Mouse (Mus musculus) MEL (cell line): ENCODE data around the gene Fam162b. TPM values are rescaled to one million over a fixed set of nuclear protein-coding genes. Genes with fewer than 3 reads are reported as not detected.

Source experiments
- DNase-seq: peaks from one replicate; pipeline ENCODE4 v3.0.0; 2011; ENCODE audit warnings: low read depth, low spot score
- H3K27ac ChIP-seq: 2 replicates; pipeline ENCODE4 v1.5.1; 2012; ENCODE audit warnings: low read depth, mild to moderate bottlenecking, control low read depth, low read length, moderate library complexity; ENCODE audit not compliant: control insufficient read depth
- H3K27me3 ChIP-seq, 2 experiments: fragments of 150-350 bp in 1 of 2; sonication (generic) in 1 of 2; 2 replicates each; pipeline ENCODE4 v1.6.1; 2012; ENCODE audit warnings: low read length in 2 of 2, mild to moderate bottlenecking in 2 of 2, improper control_type of control experiment in 1 of 2, moderate library complexity in 1 of 2; ENCODE audit not compliant: insufficient read depth in 2 of 2, control insufficient read depth in 1 of 2
- H3K36me3 ChIP-seq, 2 experiments: 2 replicates each; pipeline ENCODE4 v1.6.1; 2012 to 2014; ENCODE audit warnings: low read length in 2 of 2, improper control_type of control experiment in 1 of 2, inconsistent platforms in 1 of 2, mild to moderate bottlenecking in 1 of 2; ENCODE audit not compliant: insufficient read depth in 2 of 2, control insufficient read depth in 1 of 2
- H3K4me1 ChIP-seq, 2 experiments: fragments of 150-350 bp in 1 of 2; sonication (generic) in 1 of 2; 2 replicates each; pipeline ENCODE4 v1.6.1; 2012; ENCODE audit warnings: low read length in 2 of 2, improper control_type of control experiment in 1 of 2, mild to moderate bottlenecking in 1 of 2; ENCODE audit not compliant: insufficient read depth in 2 of 2, control insufficient read depth in 1 of 2
- H3K4me3 ChIP-seq, 2 experiments: fragments of 150-350 bp in 1 of 2; sonication (generic) in 1 of 2; 2 replicates each; pipeline ENCODE4 v1.5.1; 2012; ENCODE audit warnings: low read depth in 2 of 2, low read length in 2 of 2, mild to moderate bottlenecking in 2 of 2, moderate library complexity in 2 of 2, control low read depth in 1 of 2, improper control_type of control experiment in 1 of 2; ENCODE audit not compliant: control insufficient read depth in 1 of 2, insufficient read depth in 1 of 2
- H3K79me2 ChIP-seq: 2 replicates; pipeline ENCODE4 v1.6.1; 2012; ENCODE audit warnings: mild to moderate bottlenecking, low read length, moderate library complexity; ENCODE audit not compliant: control insufficient read depth, poor library complexity, insufficient read depth
- H3K9ac ChIP-seq: 2 replicates; pipeline ENCODE4 v1.6.1; 2012; ENCODE audit warnings: low read depth, mild to moderate bottlenecking, control low read depth, low read length, moderate library complexity; ENCODE audit not compliant: control insufficient read depth, poor library complexity, severe bottlenecking
- H3K9me3 ChIP-seq: fragments of 150-350 bp; sonication (generic); replicated peaks from 2 replicates; pipeline ENCODE4 v1.6.1; 2012; ENCODE audit warnings: mild to moderate bottlenecking, low read length, improper control_type of control experiment, moderate library complexity; ENCODE audit not compliant: insufficient read depth
- BHLHE40 ChIP-seq: IDR thresholded peaks from 2 replicates; pipeline ENCODE4 v1.6.1; 2012; ENCODE audit warnings: low read depth, mild to moderate bottlenecking, inconsistent platforms, low read length, improper control_type of control experiment, borderline replicate concordance
- CHD2 ChIP-seq: IDR thresholded peaks from 2 replicates; pipeline ENCODE4 v1.6.1; 2011; ENCODE audit warnings: low read length, improper control_type of control experiment
- CTCF ChIP-seq, 3 experiments: IDR thresholded peaks in 2 of 3; conservative IDR thresholded peaks in 1 of 3; 2 replicates each; pipeline ENCODE4 v1.5.1; 2011 to 2012; ENCODE audit warnings: low read length in 3 of 3, low read depth in 2 of 3, mild to moderate bottlenecking in 2 of 3, improper control_type of control experiment in 1 of 3, inconsistent platforms in 1 of 3, mixed read lengths in 1 of 3, moderate library complexity in 1 of 3; ENCODE audit not compliant: control insufficient read depth in 1 of 3, insufficient read depth in 1 of 3, poor library complexity in 1 of 3, severe bottlenecking in 1 of 3
- EP300 ChIP-seq, 2 experiments: IDR thresholded peaks; 2 replicates each; pipeline ENCODE4 v1.6.1; 2011; ENCODE audit warnings: improper control_type of control experiment in 2 of 2, low read length in 2 of 2, low read depth in 1 of 2, mild to moderate bottlenecking in 1 of 2
- GABPA ChIP-seq: IDR thresholded peaks from 2 replicates; pipeline ENCODE4 v1.6.1; 2012; ENCODE audit warnings: low read depth, mild to moderate bottlenecking, inconsistent platforms, low read length, improper control_type of control experiment, moderate library complexity
- HCFC1 ChIP-seq: IDR thresholded peaks from 2 replicates; pipeline ENCODE4 v1.6.1; 2012; ENCODE audit warnings: low read depth, mild to moderate bottlenecking, inconsistent platforms, low read length, improper control_type of control experiment, moderate library complexity
- MAFK ChIP-seq: IDR thresholded peaks from 2 replicates; pipeline ENCODE4 v1.6.1; 2011; ENCODE audit warnings: low read depth, mild to moderate bottlenecking, low read length, improper control_type of control experiment, borderline replicate concordance
- MEF2A ChIP-seq: IDR thresholded peaks from 2 replicates; pipeline ENCODE4 v1.6.1; 2014; ENCODE audit warnings: low read depth, mild to moderate bottlenecking, inconsistent platforms, low read length, improper control_type of control experiment; ENCODE audit not compliant: poor library complexity, insufficient replicate concordance, severe bottlenecking; ENCODE audit errors: extremely low read depth
- MXI1 ChIP-seq: IDR thresholded peaks from 2 replicates; pipeline ENCODE4 v1.6.1; 2011; ENCODE audit warnings: mild to moderate bottlenecking, low read depth, low read length, improper control_type of control experiment
- MYB ChIP-seq: IDR thresholded peaks from 2 replicates; pipeline ENCODE4 v1.6.1; 2011; ENCODE audit warnings: mild to moderate bottlenecking, low read depth, low read length, improper control_type of control experiment
- MYC ChIP-seq: IDR thresholded peaks from 2 replicates; pipeline ENCODE4 v1.6.1; 2011; ENCODE audit warnings: low read depth, mild to moderate bottlenecking, low read length, improper control_type of control experiment, moderate library complexity
- NELFE ChIP-seq: IDR thresholded peaks from 2 replicates; pipeline ENCODE4 v1.6.1; 2011; ENCODE audit warnings: low read depth, low read length, improper control_type of control experiment
- POLR2A ChIP-seq, 2 experiments: IDR thresholded peaks; 2 replicates each; pipeline ENCODE4 v1.6.1; 2011 to 2012; ENCODE audit warnings: low read length in 2 of 2, mild to moderate bottlenecking in 2 of 2, control low read depth in 1 of 2, improper control_type of control experiment in 1 of 2, low read depth in 1 of 2, moderate library complexity in 1 of 2; ENCODE audit not compliant: control insufficient read depth in 1 of 2, insufficient read depth in 1 of 2, poor library complexity in 1 of 2
- POLR2AphosphoS5 ChIP-seq: IDR thresholded peaks from 2 replicates; pipeline ENCODE4 v1.6.1; 2012; ENCODE audit warnings: low read depth, borderline replicate concordance, mild to moderate bottlenecking, inconsistent platforms, low read length, moderate library complexity, mixed read lengths
- SIN3A ChIP-seq: IDR thresholded peaks from 2 replicates; pipeline ENCODE4 v1.6.1; 2012; ENCODE audit warnings: low read length, improper control_type of control experiment, inconsistent platforms
- SMC3 ChIP-seq: IDR thresholded peaks from 2 replicates; pipeline ENCODE4 v1.6.1; 2011; ENCODE audit warnings: low read depth, low read length, improper control_type of control experiment
- TAL1 ChIP-seq: IDR thresholded peaks from 2 replicates; pipeline ENCODE4 v1.6.1; 2012; ENCODE audit warnings: mild to moderate bottlenecking, inconsistent platforms, low read length, moderate library complexity, mixed read lengths
- TCF12 ChIP-seq: IDR thresholded peaks from 2 replicates; pipeline ENCODE4 v1.6.1; 2014; ENCODE audit warnings: low read depth, mild to moderate bottlenecking, inconsistent platforms, low read length, improper control_type of control experiment, moderate library complexity
- USF2 ChIP-seq, 2 experiments: IDR thresholded peaks; 2 replicates each; pipeline ENCODE4 v1.6.1; 2011 to 2012; ENCODE audit warnings: improper control_type of control experiment in 2 of 2, low read length in 2 of 2, borderline replicate concordance in 1 of 2, inconsistent platforms in 1 of 2, low read depth in 1 of 2, mild to moderate bottlenecking in 1 of 2; ENCODE audit not compliant: insufficient read depth in 1 of 2
- ZKSCAN1 ChIP-seq: IDR thresholded peaks from 2 replicates; pipeline ENCODE4 v1.6.1; 2012; ENCODE audit warnings: low read depth, mild to moderate bottlenecking, inconsistent platforms, low read length, improper control_type of control experiment, moderate library complexity
- polyA plus RNA-seq, 2 experiments: library from polyadenylated mRNA; stranded (reverse) in 1 of 2; unstranded in 1 of 2; fragments of >175 nt in 1 of 2; fragments of >200 nt in 1 of 2; gene quantifications; 2 replicates each; pipeline versions ENCODE4 v1.2.1 to v1.2.4; 2012; ENCODE audit warnings: low replicate concordance in 2 of 2, low read depth in 1 of 2; ENCODE audit not compliant: insufficient read length in 2 of 2, insufficient read depth in 1 of 2, missing spikeins in 1 of 2
- total RNA-seq: library from RNA; depleted of rRNA; stranded (reverse); fragments of 300-350 nt; gene quantifications from 2 replicates; pipeline ENCODE4 v1.2.3, GENCODE M21; 2012; rRNA removed

Gene Fam162b
- not detected in 2 replicates for total RNA-seq
- not detected for polyA plus RNA-seq

DNA sequence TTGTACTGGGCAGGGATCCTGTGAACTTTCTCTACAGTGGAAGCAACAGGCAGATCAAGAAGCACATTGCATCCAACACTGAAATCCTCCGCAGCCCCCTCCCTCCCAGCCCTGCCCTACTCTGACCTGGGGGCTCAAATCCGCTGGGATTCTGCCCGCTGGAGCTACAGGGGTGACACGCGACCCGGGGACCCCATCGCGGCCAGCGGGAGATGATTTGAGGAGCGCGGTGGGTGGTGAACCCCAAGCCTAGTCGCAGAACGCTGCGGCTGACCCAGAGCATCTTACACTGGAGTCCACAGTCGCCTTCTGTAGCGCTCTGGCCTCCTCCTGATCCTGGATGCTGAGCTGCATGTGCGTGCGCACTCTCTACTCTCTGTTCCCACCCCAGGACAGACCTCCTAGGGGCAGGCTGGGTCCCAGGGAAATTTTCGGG is at the start of gene Fam162b:
Gene Fam162b (minus strand): TSS at position 379 of the 436 bp plus-strand sequence.
- Histone ChIP-seq H3K9ac (no peak within 1 kb of the TSS), H3K79me2 (no peaks in the 10 kb centered on the region), H3K27me3 (no peaks in the 10 kb centered on the region), H3K36me3 (no peaks in the 10 kb centered on the region), H3K27ac (no peak within 1 kb of the TSS), H3K9me3 (no peaks in the 10 kb centered on the region), H3K4me1 (no peaks in the 10 kb centered on the region), H3K4me3 (no peak within 1 kb of the TSS)
- DNase-seq: no peak
- TF ChIP-seq BHLHE40: no peak
- no peak for TF ChIP-seq MAFK
- no peak for TF ChIP-seq SMC3
- TF ChIP-seq MYC: no peak
- TF ChIP-seq TAL1: no peak
- no peak for TF ChIP-seq USF2 (IDR thresholded peaks at IDR 0.05; ENCODE audit: borderline replicate concordance in 1 of 2, insufficient read depth in 1 of 2, low read depth in 1 of 2, low read length in 2 of 2)
- TF ChIP-seq MXI1: no peak
- no peak for TF ChIP-seq MEF2A
- no peak for TF ChIP-seq GABPA
- TF ChIP-seq MYB: no peak
- no peak for TF ChIP-seq CTCF (IDR thresholded peaks at IDR 0.05 in 2 of 3, conservative IDR thresholded peaks at IDR 0.05 in 1 of 3; ENCODE audit: control insufficient read depth in 1 of 3, insufficient read depth in 1 of 3, low read depth in 2 of 3, low read length in 3 of 3, poor library complexity in 1 of 3, severe bottlenecking in 1 of 3)
- TF ChIP-seq SIN3A: no peak
- TF ChIP-seq TCF12: no peak
- no peak for TF ChIP-seq ZKSCAN1
- no peak for TF ChIP-seq POLR2AphosphoS5
- no peak for TF ChIP-seq CHD2

- H3K27me3 ChIP-seq: no peaks in the 10 kb centered on the region
- no peaks in the 10 kb centered on the region for H3K4me1 ChIP-seq
- no peak within 1 kb of the TSS for H3K27ac ChIP-seq
- H3K9ac ChIP-seq: no peak within 1 kb of the TSS
- H3K4me3 ChIP-seq: no peak within 1 kb of the TSS
- no peak for DNase-seq
- H3K9me3 ChIP-seq: no peaks in the 10 kb centered on the region
- H3K79me2 ChIP-seq: no peaks in the 10 kb centered on the region
- no peak for TF ChIP-seq EP300 (IDR thresholded peaks at IDR 0.05; ENCODE audit: low read depth in 1 of 2, low read length in 2 of 2)
- no peak for TF ChIP-seq MEF2A
- no peak for TF ChIP-seq POLR2A (IDR thresholded peaks at IDR 0.05; ENCODE audit: control insufficient read depth in 1 of 2, insufficient read depth in 1 of 2, low read depth in 1 of 2, low read length in 2 of 2, poor library complexity in 1 of 2)
- no peak for TF ChIP-seq HCFC1
- TF ChIP-seq NELFE: no peak
- H3K36me3 ChIP-seq: no peaks in the 10 kb centered on the region
Observed at GRCm38 (mm10) chr10:51631411-51632136, 41.3 kb upstream of the Fam162b start, which contains the start of gene Gprc6a. Gene Gprc6a (minus strand): TSS chr10:51631461.
